Mouse (Mus musculus) mature B cell (primary cell): ENCODE results near the gene Ero1lb.

Experiments
- in situ Hi-C: fragments of 300-500 bp; cut with MboI; formaldehyde crosslinking; loops from 2 replicates; pipeline ENCODE4 v1.14.3; 2019

The Ero1lb gene

DNA sequence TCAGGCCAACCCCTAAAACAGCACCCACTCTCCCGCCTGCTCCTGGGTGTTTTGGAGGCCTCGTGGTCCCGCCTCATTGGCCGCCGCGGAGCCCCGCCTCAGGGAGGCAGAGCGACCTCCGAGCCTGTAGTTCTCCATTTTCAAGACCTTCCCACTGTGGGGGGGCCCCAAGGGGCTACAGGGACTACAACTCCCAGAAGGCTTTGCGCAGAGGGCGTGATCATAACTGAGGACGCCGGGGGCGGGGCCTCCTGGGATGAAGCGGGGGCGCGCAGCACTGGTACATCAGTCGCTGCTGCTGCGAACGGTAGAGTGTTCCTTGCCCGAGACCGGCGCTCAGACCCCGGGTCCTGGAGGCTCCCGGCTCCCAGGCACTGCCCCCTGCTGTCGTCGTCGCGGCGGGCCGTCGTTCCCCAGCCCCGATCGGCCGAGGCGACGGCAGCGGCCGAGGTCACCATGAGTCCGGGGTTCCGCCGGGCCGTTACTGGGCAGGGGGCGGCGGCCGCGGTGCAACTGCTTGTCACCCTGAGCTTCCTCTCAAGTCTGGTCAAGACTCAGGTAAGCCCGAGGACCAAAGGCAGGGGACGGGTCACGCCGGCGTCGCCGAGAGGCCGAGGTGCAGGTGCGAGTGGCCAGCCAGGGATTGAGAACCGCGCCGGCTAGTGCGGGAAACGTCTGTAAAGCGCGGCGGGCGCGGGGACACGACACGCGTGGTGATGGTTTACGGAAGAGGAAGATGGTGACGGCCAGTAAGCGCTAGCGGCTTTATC lies at the start of gene Ero1lb:
Ero1lb (plus strand) TSS at position 254 of the 770 bp plus-strand sequence.
- in situ Hi-C loops = no loop called here

DNA sequence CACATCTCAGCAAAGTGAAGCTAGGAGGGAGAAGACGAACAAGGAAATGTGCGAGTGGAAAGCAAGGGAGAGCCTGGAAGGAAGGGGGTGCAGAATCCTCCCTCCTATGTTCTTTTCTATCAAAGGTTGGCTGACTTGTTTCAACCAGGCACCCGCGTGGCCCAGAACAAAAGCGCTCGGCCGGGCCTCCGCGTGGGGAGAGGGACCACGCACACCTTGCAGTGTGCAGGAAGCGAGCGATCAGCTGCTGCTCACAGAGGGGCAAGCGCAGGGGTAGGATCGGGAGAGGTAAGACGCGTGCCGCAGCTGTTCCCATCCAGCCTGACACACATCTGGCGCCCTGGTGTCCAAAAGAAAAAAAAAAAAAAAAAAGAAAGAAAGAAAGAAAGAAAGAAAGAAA lies 46.3 kb upstream of the Ero1lb start:
- in situ Hi-C loops = no loop called here

DNA sequence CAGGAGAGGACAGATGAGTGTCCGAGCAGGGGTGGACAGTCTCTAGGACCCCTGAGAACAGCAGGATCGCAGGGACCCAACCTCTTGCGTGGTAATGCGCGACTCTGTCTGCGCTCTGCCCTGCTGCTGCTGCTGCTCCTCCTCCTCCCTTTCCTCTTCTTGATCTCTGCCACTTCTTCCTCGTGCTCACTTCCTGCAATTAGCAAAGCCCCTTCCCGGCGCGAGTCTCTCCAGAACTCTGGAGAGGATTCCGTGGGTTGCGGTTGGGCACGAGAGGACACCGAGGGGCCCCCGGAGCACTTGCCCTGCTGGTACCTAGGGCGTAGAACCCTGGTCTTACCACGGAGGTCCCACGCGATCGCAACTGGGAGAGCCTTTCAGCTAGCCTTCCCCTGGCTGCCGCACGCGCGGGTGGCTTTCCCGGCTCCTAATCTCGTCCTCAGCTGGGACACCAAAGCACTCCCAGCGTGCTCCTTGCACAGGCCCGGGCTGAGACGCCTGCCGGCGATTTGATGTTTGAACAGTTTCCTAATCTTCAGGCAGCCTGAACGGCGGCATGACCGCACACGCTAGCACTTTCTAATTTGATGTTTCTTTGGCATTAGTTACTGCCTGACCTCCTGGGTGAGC lies 45.6 kb upstream of the Ero1lb start, which contains the start of gene Edaradd:
Edaradd (minus strand) TSS at position 484 of the 630 bp plus-strand sequence.
- in situ Hi-C loops = no loop called here

DNA sequence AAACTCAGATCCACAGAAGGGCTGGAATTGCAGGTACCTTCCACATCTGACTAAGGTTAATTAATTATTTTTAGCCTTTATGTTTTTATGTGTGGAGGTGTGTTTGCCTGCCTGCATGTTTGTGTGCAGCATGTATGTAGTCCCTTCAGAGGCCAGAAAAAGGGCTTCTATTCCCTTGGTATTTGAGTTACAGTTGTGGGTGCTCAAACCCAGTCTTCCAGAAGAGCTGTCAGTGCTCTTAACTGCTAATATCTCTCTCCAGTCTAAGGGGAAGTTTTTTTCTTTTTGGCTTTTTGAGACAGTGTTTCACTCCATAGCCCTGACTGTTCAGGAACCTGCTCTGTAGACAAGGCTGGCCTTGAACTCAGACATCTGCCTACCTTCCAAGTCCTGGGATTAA lies 43.3 kb upstream of the Ero1lb start:
- in situ Hi-C loops = no loop called here

DNA sequence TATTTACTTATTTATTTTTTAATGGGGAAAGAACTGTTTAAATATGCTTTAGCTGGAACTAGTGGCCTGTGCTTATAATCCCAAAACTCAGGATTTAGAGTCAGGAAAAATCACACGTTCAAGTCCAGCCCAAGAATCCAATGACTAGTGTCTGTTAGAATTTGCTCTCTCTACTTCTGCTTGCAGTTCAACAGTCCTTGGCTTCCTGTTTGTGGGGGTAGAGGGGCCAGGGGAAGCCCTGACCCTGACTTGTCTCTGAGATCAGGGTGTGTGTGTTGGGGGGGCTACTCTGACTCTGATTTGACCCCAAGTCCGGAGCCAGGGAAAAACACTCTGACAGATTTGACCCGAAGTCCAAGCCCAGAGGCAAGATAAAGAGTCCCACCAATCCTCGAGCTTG lies 40.0 kb upstream of the Ero1lb start:
- in situ Hi-C loops = no loop called here

DNA sequence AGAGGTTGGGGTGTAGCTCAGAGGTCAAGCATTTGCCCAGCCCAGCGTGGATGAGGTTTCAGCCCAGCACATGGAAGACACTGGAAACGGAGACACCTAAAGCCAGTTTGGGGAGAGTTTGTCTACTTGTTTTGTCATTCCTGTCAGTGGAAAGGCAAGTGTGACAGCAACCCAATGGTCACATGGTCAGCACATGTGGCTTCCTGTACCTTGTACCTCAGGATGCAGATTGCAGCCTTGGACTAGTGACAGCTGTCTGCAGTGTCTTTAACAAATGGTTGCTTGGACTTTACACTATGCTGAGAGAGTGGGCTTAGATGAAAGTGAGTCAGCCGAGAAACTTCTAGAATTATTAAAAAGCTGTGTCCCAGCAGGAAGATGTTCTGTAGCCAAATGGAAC lies 31.0 kb upstream of the Ero1lb start:
- in situ Hi-C loops = no loop called here

DNA sequence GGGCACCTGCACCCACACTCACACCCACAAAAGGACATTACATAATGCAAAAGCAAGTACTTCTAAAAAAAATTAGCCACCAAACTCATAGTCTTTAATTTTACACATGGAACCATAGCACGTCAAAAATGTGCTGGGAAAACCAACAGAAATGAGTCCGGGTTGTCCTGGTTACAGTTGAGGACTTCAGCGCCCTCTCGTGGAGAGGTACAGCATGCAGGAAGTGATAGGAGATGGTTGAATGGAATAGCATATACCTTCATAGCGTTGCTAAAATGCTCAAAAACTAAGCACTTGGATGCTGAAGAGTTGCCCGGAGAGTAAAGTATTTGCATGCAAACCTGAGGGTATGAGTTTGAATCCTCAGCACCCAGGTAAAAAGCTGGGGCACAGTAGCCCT lies 27.7 kb upstream of the Ero1lb start:
- in situ Hi-C loops = no loop called here

DNA sequence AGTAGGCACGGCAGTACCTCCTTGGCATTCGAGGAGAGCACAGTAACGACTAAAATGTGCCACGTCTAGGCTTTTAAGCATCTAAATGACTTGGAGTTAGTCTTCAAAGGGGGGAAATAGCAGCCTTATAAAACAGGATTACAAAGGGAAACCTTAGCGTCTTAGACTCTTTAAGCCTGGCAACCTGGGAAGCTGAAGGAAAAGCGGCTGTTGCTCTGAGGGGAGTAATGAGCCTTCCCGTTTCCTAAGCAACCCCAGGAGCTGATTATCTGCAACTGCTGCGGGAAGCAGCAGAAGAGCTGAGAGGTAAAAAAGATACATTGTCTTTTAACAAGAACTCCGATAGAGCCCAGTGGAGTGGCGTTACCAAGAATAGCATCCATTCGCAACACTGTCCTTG lies 26.0 kb upstream of the Ero1lb start:
- in situ Hi-C loops = no loop called here

DNA sequence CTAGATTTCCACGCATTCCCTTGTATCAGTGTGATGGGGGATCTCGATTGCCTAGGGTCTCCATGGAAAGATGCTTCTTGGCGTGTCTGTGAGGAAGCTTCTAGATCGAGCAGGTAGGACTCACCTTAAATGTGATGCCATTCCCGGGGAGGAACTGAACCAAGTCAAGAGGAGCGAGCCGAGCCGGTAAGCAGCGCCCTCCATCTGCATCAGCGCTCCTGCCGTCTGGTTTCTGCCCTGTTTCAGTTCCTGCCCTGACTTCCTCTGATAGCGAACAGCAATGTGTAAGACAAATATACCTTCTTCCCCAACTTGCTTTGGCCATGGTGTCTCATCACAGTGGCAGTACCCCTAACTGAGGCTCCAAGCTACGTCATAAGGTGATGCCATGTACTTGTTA lies 25.6 kb upstream of the Ero1lb start:
- in situ Hi-C loops = no loop called here

DNA sequence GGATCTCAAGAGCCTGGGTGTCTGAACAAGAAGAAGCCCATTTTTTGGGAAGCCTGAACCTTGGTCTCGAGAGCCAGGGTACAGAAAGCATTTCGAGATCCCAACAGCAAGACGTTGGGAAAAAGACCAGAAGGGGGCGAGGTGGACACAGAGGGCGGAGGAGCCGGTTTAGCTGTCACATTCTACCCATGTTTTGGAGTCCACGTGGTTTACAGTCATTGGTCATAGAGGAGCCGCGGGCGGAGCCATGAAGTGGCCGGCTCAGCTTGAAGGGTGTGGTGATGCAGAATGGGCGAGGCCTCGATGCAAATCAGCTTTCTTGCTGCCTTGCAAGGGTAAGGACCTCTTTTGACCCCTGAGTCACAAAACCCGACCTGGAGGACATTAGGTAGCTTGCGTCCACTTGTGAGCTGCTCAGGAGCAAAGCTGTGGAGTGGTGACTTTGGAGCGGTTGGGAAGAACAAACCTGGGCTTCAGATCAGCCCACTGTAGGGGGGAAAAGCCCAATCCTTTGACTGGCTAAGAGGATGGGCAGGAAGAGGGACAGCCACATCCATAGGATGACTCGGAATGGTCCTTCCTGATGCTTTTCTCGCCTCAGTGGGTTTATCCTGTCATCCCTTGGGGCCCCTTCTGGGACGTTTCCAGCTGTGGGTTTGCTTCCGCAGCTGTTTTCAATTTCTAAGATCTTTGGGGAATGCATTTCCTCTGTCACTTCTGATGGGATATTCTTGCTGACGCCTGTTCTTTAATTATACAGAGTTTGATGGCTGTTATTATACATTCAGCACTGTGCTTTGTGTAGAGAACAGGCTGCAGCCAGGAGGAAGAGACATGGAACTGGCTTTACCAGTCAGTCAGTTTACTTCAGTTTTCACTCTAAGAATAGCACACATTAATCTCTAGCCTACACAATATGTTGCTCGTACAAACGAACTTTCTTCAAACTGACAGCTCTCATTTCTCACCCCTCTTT lies 23.4 kb upstream of the Ero1lb start:
- in situ Hi-C loops = no loop called here

DNA sequence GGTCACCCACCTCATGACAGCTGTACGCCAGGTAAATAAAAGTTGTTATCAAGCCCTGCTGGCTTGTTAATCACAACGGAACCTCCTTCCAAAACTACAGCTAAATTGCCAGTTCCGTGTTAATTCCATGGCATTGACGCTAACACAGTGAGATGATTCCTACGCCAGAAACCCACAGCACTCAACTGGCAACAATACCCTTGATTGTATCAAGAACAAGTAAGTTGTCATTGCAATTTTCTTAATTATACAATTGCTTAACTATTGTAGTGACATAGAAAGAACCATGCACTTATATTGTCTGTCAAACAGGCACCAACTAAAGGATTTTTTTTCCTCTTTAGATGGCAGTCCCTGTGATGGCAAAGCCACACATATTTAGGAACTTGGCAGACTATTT lies 22.4 kb upstream of the Ero1lb start:
- in situ Hi-C loops = no loop called here

DNA sequence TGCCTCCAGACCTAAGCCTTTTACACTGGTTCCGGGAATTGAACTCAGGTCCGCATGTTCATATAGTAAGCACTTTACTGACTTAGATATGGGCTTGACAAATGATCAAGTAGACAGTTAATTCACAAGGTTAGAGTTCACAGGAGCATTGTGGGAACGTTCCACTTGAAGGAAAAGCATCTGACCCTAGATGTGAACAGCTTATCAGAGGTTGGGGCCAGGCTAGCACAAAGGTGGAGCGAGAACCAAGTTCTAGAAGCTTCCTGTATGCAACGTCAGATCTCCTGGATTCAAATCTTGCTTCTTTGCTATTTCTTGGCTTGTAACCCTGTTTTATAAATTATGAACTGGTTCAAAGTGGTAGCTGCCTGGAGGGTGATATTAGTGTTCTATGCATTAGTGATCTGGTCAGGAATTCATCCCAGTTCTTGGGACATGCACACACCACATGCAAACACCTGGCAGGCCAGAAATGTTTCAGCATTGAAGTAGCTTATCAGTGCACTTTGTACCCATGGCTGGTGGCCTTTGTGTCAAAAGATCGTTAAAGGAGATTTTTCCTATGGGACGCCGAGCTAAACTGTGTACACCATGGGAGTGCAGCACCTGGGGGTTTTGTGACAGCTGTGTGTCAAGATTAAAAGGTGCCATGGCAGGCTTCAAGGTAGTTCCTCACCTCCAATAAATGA lies 21.6 kb upstream of the Ero1lb start:
- in situ Hi-C loops = no loop called here

DNA sequence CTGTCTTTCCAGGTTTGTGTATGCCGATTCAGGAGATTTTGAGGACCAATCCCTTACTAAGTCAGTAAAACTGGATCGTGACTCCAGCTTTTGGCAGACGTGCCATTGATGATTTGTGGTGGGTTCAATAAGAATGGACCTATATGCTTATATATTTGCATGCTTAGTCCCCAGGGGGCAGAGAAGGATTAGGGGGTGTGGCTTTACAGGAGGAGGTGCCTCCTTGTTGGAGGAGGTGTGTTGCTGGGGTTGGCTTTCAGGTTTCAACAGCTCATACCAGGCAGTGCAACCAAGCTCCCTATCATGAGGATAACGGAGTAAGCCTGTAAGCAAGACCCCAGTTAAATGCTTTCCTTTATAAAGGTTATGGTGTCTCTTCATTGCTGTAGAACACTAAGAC lies 11.5 kb upstream of the Ero1lb start:
- in situ Hi-C loops = no loop called here

DNA sequence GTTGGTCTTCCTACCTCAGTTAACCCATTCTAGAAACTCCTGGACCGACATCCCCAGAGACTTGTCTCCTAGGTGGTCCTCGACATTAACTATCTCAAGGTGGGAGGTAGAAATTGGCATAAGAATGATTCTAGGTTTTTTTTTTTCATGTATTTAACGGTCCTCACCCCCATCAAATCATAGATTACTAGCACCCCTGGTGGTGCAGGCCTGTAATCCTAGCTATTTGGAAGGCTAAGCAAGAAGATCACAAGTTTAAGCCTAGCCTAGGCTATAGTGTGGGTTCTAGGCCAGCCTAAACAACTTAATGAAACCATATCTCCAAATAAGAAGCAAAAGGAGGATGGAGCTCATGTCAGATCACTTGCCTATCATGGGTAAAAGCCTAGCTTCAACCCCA lies 6.6 kb upstream of the Ero1lb start:
- in situ Hi-C loops = no loop called here

DNA sequence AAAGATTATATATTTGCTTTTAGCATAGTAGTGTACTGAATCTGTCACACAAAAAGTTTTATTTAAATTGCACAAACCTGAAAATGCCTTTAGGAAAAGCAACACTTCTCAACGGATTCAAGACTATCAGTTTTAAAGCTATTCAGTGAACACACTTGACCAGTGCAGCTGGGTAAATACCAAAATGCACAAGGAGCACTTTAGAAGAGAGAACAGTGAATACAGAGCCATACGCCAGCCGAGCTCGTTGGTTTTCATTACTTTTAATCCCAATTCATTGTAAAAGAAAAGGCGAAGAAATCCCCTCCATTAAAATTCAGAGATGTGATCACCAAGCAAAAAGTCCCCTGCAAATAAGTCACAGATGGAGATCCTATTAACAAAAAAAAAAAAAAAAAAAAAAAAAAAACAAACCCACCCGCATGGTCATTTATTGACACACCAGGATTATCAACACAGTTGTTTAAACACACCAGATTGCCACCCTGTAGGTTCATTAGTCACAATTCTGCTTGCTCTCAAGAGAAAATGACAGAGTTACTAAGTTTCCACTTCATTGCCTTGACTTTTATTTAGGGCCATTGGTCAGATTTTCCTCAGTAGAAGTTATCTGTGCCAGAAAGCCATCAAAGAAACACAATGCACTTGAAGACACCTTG lies 6.1 kb upstream of the Ero1lb start:
- in situ Hi-C loops = no loop called here

DNA sequence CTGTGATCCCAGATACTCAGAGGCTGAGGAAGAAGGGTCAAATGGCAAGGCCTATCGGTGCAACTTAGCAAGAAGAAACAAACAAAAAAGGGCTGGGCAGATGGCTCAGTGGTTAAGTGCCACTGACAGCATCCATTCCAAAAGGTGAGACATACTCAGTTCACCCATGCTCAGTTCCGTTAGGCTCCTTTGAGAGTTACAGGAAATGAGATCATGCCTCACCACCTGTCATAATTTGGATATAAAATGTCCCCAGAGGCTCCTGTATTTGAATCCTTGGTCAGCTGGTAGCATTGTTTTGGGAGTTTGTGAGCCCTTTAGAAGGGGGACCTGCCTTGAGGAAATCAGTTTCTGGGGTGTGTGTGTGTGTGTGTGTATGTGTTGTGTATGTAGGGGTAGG lies 3.9 kb upstream of the Ero1lb start:
- in situ Hi-C loops = no loop called here

DNA sequence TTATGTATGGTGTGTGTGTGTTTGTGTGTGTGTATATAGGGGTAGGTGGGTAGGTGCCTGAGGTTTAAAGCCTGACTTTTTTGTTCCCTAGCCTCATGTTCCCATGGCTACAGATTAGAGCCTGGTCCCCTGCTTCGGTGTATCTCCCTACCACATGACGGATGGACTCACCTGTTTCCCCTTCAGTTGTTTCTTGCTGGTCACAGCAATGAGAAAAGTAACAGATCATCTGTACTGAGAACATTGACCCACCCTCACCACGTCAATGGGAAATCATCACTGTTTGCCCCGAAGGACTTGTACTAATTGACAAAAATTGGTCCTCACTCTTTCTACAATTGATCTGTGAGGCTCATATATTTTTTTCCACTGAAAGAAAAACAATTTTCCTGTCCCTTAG lies 3.4 kb upstream of the Ero1lb start:
- in situ Hi-C loops = no loop called here

DNA sequence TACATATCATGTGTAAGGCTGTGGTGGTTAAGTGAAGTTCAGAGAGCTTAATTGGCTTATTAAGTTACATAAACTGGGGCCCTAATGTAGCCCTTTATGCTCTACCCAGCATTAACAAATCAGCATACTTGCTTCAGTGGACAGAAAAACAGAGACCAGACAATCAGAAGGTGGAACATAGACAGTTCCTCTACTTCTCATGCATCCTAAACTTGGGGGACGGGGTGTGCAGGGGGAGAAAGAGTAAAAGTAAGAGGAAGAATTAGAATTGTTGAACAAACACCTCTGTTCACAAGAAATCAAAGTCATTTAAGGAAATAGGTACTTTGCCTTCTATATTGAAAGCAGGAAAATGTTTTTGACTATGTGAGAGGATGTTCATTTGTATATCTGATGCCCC lies 2.3 kb downstream of the Ero1lb start:
- in situ Hi-C loops = no loop called here

DNA sequence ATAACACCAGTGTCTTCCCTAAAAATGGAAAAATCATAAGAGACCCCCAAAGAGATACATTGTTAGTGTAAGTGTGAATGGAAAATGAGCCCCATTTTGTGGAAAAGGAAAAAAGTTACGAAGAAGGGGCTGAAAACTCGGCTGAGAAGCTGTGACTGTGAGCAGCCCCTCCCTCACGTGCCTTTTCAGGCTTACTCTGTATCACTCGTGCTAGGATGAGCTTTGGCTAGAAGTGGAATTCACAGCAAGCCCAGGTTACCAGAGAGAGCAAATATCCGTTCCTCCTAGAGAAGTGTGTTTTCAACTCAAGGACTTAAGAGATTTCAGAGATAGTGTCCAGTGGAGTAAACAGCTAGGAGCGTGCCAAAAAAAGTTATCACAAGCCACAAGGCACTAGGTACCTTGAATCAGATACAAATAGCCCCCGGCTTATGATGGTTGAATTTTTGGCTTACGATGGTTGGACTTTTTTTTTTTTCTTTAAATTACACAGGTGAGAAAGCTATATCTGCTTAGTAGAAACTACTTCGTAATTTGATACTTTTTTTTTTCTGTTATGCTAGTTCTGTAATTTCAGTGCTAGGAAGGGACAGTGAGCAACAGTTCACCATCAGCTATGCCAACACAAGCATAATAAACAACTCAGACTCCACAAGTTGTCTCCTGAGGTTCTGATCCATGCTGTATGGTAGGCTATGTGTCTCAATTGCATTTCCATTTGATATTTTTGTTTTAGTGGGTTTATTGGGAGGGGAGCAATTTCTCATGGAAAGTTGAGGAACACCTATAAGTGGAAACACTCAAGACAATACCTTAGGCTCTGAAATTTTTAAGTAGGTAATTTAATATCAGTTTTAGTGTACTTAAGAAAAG lies 3.2 kb downstream of the Ero1lb start:
- in situ Hi-C loops = no loop called here

DNA sequence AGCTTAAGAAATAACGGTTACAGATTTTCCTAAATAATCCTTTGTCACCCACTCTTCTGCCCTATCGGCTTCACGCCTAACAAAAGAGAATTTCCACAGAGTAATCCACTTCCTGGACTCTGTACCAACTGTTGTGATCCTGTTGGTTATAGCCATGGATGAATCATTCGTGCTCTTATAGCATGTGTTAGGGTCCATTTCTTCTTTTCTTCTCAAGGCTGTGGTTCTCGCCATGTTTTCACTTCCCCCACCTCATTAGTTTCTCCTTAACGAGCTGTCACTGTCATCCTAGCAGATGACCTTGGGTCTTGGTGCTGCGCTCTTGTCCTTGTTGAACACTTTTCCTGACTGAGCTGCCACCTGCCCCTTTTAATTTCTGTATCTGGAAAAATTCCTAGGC lies 4.1 kb downstream of the Ero1lb start:
- in situ Hi-C loops = no loop called here
